Mouse (Mus musculus) cerebellum, adult 8-10 months (tissue): ENCODE data around the gene Eda.
"Not testable (repeated sequence)": the region's sequence is repeated elsewhere in the genome, so short reads cannot be mapped to it uniquely, and the experiment has no call there.

Experiments
- DNase-seq: peaks from one replicate; pipeline ENCODE4 v3.0.0; 2022

Eda gene

DNA sequence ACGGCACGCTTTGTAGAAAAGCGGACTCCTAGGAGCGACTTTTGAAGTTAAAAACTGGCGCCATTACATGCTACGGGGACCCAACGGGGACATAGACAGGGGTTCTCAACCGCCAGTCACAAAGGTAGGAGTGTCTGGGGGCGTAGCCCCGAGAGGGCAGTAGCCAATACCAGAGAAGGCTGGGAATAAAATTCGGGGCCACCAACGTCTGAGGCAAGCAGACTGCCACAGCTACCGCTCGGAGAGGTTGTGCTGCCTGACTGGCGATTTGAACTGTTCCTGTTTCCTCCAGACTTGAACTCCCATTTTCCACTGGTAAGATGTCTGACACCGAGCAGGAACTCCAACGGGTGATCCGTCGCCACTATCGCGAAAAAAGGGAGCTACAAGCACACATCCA, 453.3 kb downstream of the Eda start, which contains the start of gene Otud6a:
Gene Otud6a, plus strand, starts transcription at position 321 of the 400 bp plus-strand sequence.
- no peak for DNase-seq

DNA sequence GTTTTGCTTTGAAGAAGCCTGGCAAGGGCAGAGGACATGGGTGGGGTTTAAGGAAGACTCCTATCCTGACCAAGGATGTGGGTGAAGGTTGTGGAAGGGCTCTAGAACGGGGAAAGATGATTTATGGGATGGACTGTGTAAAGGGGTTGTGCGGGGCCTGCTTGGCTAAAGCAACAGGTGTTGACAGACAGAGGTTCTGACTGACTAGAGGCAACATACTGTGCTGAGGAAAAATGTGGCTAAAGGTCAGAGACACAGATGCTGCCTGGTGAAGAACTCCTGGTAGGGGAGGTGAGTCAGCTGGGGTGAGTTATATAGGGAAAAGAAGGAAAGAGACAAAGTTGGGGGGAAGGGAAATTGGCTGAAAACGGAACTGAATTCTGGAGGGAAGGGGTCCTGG, 456.9 kb downstream of the Eda start:
- no peak for DNase-seq

DNA sequence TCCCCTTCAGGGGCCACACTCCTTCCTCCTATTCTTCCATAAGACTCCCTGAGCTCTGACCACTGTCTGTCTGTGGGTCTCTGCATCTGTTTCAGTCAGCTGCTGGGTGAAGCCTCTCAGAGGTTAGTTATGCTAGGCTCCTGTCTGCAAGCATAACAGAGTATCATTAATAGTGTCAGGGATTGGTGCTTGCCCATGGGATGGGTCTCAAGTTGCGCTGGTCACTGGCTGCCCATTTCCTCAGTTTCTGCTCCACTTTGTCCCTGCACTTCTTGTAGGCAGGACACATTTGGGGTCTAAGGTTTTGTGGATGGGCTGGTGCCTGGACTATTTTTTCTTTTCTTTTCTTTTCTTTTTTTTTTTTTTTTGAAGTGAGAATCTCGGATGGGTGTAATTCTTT, 467.2 kb downstream of the Eda start, which contains the start of gene Awat2:
Gene Awat2, minus strand, starts transcription at position 101 of the 400 bp plus-strand sequence.
- DNase-seq, result not testable (repeated sequence)

DNA sequence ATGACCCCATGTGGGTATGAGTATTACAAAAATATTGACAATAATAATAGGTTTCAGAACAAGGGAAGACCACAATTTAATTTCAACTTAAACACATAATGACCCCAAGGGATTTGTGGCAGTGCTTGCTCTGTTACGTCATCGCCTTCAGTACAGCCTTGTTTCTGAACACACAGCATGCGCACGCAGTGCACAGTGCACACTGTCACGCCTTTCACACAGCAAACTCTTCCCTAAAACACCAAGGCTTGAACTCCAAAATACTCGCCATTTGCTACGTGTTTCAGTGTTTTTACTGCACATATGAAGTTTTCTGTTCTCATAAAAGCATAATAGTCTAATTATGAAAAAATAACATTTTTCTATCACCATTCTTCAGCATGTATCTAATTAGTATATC, 468.1 kb downstream of the Eda start:
- DNase-seq, result no peak
